Mouse (Mus musculus) liver, postnatal 0 days (tissue): ENCODE results near the gene Acss1.
A peak's percentile ranks its signal among the peaks of the same experiment; 100 is the strongest.

Experiments
- CTCF ChIP-seq: sonication (generic); IDR thresholded peaks from 2 replicates; pipeline ENCODE4 v1.5.1; 2016; ENCODE audit warnings: antibody characterized with exemption, low read depth
- EP300 ChIP-seq: IDR thresholded peaks from 2 replicates; pipeline ENCODE4 v1.6.1; 2016; ENCODE audit warnings: antibody characterized with exemption, low read depth, mild to moderate bottlenecking

DNA sequence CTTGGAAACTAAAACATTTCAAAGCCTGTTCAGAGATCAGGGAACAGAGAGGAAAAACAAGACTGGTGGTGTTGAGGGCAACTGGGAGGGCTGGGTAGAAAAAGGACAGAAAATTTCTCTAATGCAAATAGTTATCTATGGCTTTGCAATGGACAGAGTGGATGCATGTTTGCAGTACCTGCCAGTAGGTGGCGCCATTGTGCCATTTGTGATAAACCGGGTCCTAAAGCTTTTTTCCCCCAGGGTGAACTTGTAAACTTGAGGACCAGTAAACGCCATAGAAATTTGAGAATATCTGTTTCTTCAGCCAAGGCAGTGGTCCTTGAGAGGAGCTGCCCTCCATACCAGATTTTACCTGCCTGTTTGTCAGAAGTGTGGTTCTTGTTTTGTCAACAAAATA, 10.1 kb upstream of the Acss1 start:
- TF ChIP-seq CTCF, result peak; percentile 93
- no peak for TF ChIP-seq EP300
